Mouse (Mus musculus): ENCODE measurements around the gene Rpl23. TPM values are rescaled to one million over a fixed set of nuclear protein-coding genes. Genes with fewer than 3 reads are reported as not detected.
"Not testable (repeated sequence)": the region's sequence is repeated elsewhere in the genome, so short reads cannot be mapped to it uniquely, and the experiment has no call there.

Rpl23 gene
- polyA plus RNA-seq, 1 experiment from 2014 or later: 314 TPM

DNA sequence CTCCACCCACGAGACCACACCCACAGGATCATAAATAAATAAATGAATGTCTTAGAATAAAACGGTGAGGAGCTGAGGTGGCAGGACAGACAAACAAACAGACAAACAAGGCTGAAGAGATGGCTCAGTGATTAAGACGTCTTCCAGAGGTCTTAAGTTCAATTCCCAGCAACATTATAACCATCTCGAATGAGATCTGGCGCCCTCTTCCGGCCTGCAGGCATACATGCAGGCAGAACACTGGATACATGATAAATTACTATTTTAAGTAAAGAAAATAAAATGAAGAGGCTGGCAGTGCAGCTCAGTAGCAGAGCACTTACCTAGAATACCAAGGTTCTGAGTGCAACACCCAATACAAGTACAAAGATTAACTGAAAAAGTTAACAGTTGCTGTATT, 43.5 kb downstream of the Rpl23 start:
- Histone ChIP-seq H3K4me3 (replicated peaks) (no peak overlapping the region), H3K4me1 (peaks cover 34% of the 10 kb centered on the region), H3K9ac (replicated peaks) (no peak overlapping the region), H3K4me2 (no peak overlapping the region), H3K27ac (replicated peaks) (no peak overlapping the region), H3K36me3 (no peaks in the 10 kb centered on the region), H3K27me3 (replicated peaks) (no peaks in the 10 kb centered on the region), H3K9me3 (replicated peaks) (no peaks in the 10 kb centered on the region)
- ATAC-seq (ENCODE audit: low FRiP score): no peak
- 63% methylated on average over 6 of the region's 6 CpGs for WGBS

DNA sequence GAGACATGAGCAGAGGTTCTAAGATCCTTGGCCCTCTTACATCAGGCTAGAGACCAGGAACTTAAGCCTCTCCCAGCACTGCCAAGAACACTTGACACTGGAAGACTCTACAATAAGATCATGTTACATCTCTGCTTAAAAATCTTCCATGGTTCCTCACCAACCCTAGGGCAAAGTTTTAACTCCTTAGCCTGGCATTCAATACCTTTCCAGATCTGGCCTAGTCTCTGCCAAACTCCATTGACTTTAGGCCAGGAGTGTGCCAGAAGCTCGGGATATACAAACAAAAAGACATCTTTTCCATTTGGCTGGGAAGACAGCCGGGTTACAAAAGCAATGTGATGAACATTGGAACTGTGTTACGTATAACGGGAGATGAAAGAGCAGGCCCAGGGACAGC, 44.6 kb downstream of the Rpl23 start:
- Histone ChIP-seq H3K4me1 (peaks cover 23% of the 10 kb centered on the region), H3K4me3 (replicated peaks) (no peak overlapping the region), H3K27me3 (replicated peaks) (no peaks in the 10 kb centered on the region), H3K27ac (replicated peaks) (no peak overlapping the region), H3K4me2 (no peak overlapping the region), H3K9ac (replicated peaks) (no peak overlapping the region), H3K36me3 (no peaks in the 10 kb centered on the region), H3K9me3 (replicated peaks) (no peaks in the 10 kb centered on the region)
- no peak for ATAC-seq (ENCODE audit: low FRiP score)
- 74% methylated on average over 4 of the region's 4 CpGs for WGBS

DNA sequence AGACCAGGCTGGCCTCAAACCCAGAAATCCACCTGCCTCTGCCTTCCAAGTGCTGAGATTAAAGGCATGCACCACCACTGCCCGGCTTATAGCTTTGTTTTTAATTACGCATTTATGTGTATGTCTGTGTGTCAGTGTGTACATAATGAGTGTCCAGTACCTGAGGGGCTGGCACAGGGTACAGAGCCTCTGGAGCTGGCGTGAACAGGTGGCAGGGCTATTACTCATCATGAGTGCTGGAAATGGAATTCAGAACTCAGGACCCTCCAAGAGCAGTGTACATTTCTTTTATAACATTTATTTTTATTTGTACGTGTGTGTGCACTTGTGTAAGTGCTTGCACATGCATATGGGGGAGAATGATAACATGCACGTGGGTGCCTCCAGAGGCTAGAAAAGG, 45.6 kb downstream of the Rpl23 start:
- H3K4me3 ChIP-seq (replicated peaks): no peak overlapping the region
- H3K4me1 ChIP-seq: peaks cover 14% of the 10 kb centered on the region
- no peak overlapping the region for H3K27ac ChIP-seq (replicated peaks)
- no peak for ATAC-seq (ENCODE audit: low FRiP score)
- no peaks in the 10 kb centered on the region for H3K27me3 ChIP-seq (replicated peaks)
- no peak overlapping the region for H3K9ac ChIP-seq (replicated peaks)
- no peaks in the 10 kb centered on the region for H3K9me3 ChIP-seq (replicated peaks)
- H3K36me3 ChIP-seq: peaks cover 9% of the 10 kb centered on the region
- H3K4me2 ChIP-seq: no peak overlapping the region
- whole genome bisulfite sequencing: 96% methylated on average over 5 of the region's 5 CpGs

DNA sequence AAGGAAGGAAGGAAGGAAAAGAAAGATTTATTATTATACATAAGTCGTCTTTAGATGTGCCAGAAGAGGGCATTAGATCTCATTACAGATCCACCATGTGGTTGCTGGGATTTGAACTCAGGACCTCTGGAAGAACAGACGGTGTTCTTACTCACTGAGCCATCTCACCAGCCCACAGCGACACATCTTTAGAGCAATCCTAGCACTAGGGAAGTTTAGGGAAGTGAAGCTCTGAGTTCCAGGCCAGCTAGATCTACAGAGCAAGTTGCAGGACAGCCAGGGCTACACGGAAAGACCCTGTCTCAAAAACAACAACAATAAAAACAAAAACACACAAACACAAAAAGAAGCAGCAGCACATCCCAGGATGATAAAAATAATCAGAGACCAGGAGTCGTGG, 47.4 kb downstream of the Rpl23 start:
- not testable (repeated sequence) for H3K27ac ChIP-seq (replicated peaks); ATAC-seq (ENCODE audit: low FRiP score); H3K27me3 ChIP-seq (replicated peaks); H3K4me3 ChIP-seq (replicated peaks); H3K4me1 ChIP-seq; H3K9me3 ChIP-seq (replicated peaks); H3K4me2 ChIP-seq; H3K9ac ChIP-seq (replicated peaks)
- 89% methylated on average over 5 of the region's 5 CpGs for WGBS
- H3K36me3 ChIP-seq: peaks cover 25% of the 10 kb centered on the region

DNA sequence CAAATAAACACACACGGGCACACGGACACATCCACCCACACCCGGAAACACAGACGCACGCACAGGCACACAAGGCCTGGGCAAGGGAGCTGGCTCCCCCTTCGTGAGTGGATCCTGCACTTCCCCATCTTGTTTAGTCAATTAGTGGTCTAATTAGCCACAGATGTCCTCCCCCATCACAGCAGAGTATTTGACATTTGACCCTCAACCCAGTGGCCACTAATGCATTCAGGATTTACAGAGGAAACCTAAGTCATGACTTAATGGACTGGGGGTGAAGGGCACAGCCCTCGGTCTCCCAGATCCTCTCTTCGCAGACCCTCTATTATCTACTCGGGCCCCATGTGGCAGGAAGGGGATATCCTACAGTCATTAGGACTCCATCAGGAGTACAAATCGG, 48.5 kb downstream of the Rpl23 start:
- Histone ChIP-seq H3K4me1 (no peaks in the 10 kb centered on the region), H3K36me3 (peaks cover 33% of the 10 kb centered on the region), H3K27me3 (replicated peaks) (no peaks in the 10 kb centered on the region), H3K9me3 (replicated peaks) (no peaks in the 10 kb centered on the region), H3K4me3 (replicated peaks) (no peak overlapping the region), H3K9ac (replicated peaks) (no peak overlapping the region), H3K27ac (replicated peaks) (no peak overlapping the region), H3K4me2 (no peak overlapping the region)
- WGBS: 57% methylated on average over 10 of the region's 10 CpGs
- no peak for ATAC-seq (ENCODE audit: low FRiP score)

DNA sequence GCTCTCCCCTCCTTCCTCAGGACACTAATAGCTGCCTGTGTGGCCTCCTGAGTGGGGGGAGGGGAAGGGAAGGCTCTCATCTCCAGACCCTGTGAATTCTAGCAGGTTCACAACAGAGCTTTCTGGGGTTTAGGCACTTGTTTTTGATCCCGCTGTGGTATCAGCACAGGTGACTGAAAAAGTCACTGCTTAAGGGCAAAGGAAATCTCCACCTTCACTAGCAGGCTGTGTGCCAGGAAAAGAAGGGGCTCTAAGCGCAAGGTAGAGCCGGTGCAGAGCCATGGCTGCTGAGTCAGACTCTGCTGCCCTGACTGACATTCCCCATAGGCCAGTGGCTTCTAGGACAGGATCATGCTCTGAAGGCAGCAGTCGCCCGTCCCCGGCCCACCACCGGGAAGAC, 53.5 kb downstream of the Rpl23 start:
- Histone ChIP-seq H3K4me2 (no peak overlapping the region), H3K9ac (replicated peaks) (no peak overlapping the region), H3K9me3 (replicated peaks) (no peaks in the 10 kb centered on the region), H3K27me3 (replicated peaks) (no peaks in the 10 kb centered on the region), H3K36me3 (peaks cover 79% of the 10 kb centered on the region), H3K27ac (replicated peaks) (no peak overlapping the region), H3K4me3 (replicated peaks) (no peak overlapping the region), H3K4me1 (no peaks in the 10 kb centered on the region)
- no peak for ATAC-seq (ENCODE audit: low FRiP score)
- 92% methylated on average over 7 of the region's 7 CpGs for WGBS

DNA sequence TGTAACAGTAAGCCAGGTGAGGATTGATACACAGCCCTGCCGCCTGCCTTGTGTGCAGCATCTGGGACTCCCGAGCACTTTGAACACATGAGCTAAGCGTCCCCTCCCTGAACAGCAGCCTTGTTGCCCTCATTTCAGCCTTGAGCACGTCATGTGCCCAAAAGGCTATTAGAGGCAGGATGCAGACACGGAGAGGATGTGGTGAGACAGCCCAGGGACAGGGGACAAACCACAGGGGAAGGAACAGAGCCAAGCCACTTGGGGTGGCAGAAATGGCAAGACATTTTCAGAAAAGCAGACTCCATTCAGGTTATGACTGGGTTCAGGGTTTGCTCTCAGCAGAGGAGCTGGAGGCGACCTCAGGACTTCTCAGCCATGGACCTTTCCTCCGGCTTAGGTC, 53.9 kb downstream of the Rpl23 start:
- 84% methylated on average over 7 of the region's 7 CpGs for WGBS
- no peak overlapping the region for H3K27ac ChIP-seq (replicated peaks)
- H3K9me3 ChIP-seq (replicated peaks): no peaks in the 10 kb centered on the region
- H3K4me2 ChIP-seq: no peak overlapping the region
- no peaks in the 10 kb centered on the region for H3K27me3 ChIP-seq (replicated peaks)
- no peak overlapping the region for H3K9ac ChIP-seq (replicated peaks)
- H3K4me3 ChIP-seq (replicated peaks): no peak overlapping the region
- ATAC-seq (ENCODE audit: low FRiP score): no peak
- H3K36me3 ChIP-seq: peaks cover 83% of the 10 kb centered on the region
- no peaks in the 10 kb centered on the region for H3K4me1 ChIP-seq

Small RNA genes lying within 50 kb of the gene (microRNA-seq; reads per million reads assigned to microRNA genes)
- not detected for gene Mir8102

Other genes with a start within 250 kb of the Rpl23 start
- 7.2 and 10.5 TPM in 2 replicates for gene Srcin1, start 206.3 kb downstream of the Rpl23 start, polyA plus RNA-seq (2015; fragmentation: Nextera tagmentation; extraction: Ambion mirVana)
- 2.1 TPM in 2 replicates for gene Epop, start 152.7 kb downstream of the Rpl23 start, polyA plus RNA-seq (2015; fragmentation: Nextera tagmentation; extraction: Ambion mirVana)
- gene Mllt6, start 119.0 kb downstream of the Rpl23 start, polyA plus RNA-seq (2015; fragmentation: Nextera tagmentation; extraction: Ambion mirVana): 2.3 and 3.1 TPM in 2 replicates
- 46.9 and 50.1 TPM in 2 replicates for gene Cisd3, start 96.6 kb downstream of the Rpl23 start, polyA plus RNA-seq (2015; fragmentation: Nextera tagmentation; extraction: Ambion mirVana)
- 17.6 and 17.7 TPM in 2 replicates for gene Pcgf2, start 81.9 kb downstream of the Rpl23 start, polyA plus RNA-seq (2015; fragmentation: Nextera tagmentation; extraction: Ambion mirVana)
- 458 and 459 TPM in 2 replicates for gene Psmb3, start 79.0 kb downstream of the Rpl23 start, polyA plus RNA-seq (2015; fragmentation: Nextera tagmentation; extraction: Ambion mirVana)
- gene Pip4k2b, start 37.7 kb downstream of the Rpl23 start, polyA plus RNA-seq (2015; fragmentation: Nextera tagmentation; extraction: Ambion mirVana): 3.8 and 5.0 TPM in 2 replicates
- 16.2 and 16.4 TPM in 2 replicates for gene Cwc25, start 15.9 kb downstream of the Rpl23 start, polyA plus RNA-seq (2015; fragmentation: Nextera tagmentation; extraction: Ambion mirVana)
- gene 1700001P01Rik, start 6.5 kb downstream of the Rpl23 start, polyA plus RNA-seq (2015; fragmentation: Nextera tagmentation; extraction: Ambion mirVana): 0.63 and 0.88 TPM in 2 replicates
- gene Lasp1, start 16.6 kb upstream of the Rpl23 start, polyA plus RNA-seq (2015; fragmentation: Nextera tagmentation; extraction: Ambion mirVana): 136 and 143 TPM in 2 replicates
- 41.8 and 47.2 TPM in 2 replicates for gene B230217C12Rik, start 58.3 kb upstream of the Rpl23 start, polyA plus RNA-seq (2015; fragmentation: Nextera tagmentation; extraction: Ambion mirVana)
- 0.49 and 0.69 TPM in 2 replicates for gene Fbxo47, start 101.7 kb upstream of the Rpl23 start, polyA plus RNA-seq (2015; fragmentation: Nextera tagmentation; extraction: Ambion mirVana)
- gene Plxdc1, start 204.0 kb upstream of the Rpl23 start, polyA plus RNA-seq (2015; fragmentation: Nextera tagmentation; extraction: Ambion mirVana): 1.1 and 1.8 TPM in 2 replicates
- gene Arl5c, start 213.7 kb upstream of the Rpl23 start, polyA plus RNA-seq (2015; fragmentation: Nextera tagmentation; extraction: Ambion mirVana): 11.8 and 14.0 TPM in 2 replicates
- 50.9 and 63.0 TPM in 2 replicates for gene Cacnb1, start 240.6 kb upstream of the Rpl23 start, polyA plus RNA-seq (2015; fragmentation: Nextera tagmentation; extraction: Ambion mirVana)
- 655 and 750 TPM in 2 replicates for gene Rpl19, start 244.3 kb upstream of the Rpl23 start, polyA plus RNA-seq (2015; fragmentation: Nextera tagmentation; extraction: Ambion mirVana)